Mouse (Mus musculus) embryo, embryonic 10.5 days (tissue): ENCODE data around the gene Wipf3.

ENCODE experiments used
- DNase-seq: peaks from one replicate; pipeline ENCODE4 v3.0.0-alpha.2; 2015; ENCODE audit warnings: low spot score

Wipf3 gene

GRCm38 (mm10) chr6:54531048-54531481 lies 101.7 kb downstream of the Wipf3 start:
- DNase-seq, result no peak

GRCm38 (mm10) chr6:54535485-54535884 lies 106.1 kb downstream of the Wipf3 start:
- DNase-seq, result no peak

GRCm38 (mm10) chr6:54537053-54537452 lies 107.7 kb downstream of the Wipf3 start:
- no peak for DNase-seq

- DNase-seq, result peak; percentile 52
Measured at GRCm38 (mm10) chr6:54538773-54539173, 109.4 kb downstream of the Wipf3 start.

- no peak for DNase-seq
Measured at GRCm38 (mm10) chr6:54539396-54539795, 110.0 kb downstream of the Wipf3 start.

GRCm38 (mm10) chr6:54540252-54540887 lies 111.0 kb downstream of the Wipf3 start:
- no peak for DNase-seq

GRCm38 (mm10) chr6:54542836-54543235 lies 113.4 kb downstream of the Wipf3 start:
- no peak for DNase-seq

GRCm38 (mm10) chr6:54543646-54544045 lies 114.2 kb downstream of the Wipf3 start:
- no peak for DNase-seq

GRCm38 (mm10) chr6:54548314-54549019 lies 119.1 kb downstream of the Wipf3 start:
- no peak for DNase-seq

GRCm38 (mm10) chr6:54549311-54549710 lies 119.9 kb downstream of the Wipf3 start:
- DNase-seq, result no peak

GRCm38 (mm10) chr6:54550801-54551323 lies 121.5 kb downstream of the Wipf3 start:
- no peak for DNase-seq

GRCm38 (mm10) chr6:54552721-54553413 lies 123.5 kb downstream of the Wipf3 start:
- DNase-seq, result no peak
